Mouse (Mus musculus) hindbrain, embryonic 12.5 days (tissue): ENCODE results near the gene Hmga1b. TPM values are rescaled to one million over a fixed set of nuclear protein-coding genes. Genes with fewer than 3 reads are reported as not detected.
"Not testable (repeated sequence)": the region's sequence is repeated elsewhere in the genome, so short reads cannot be mapped to it uniquely, and the experiment has no call there.

ENCODE experiments used
- ATAC-seq: fragments of 200-750 bp; cut with Nextera tagmentation; 2 replicates; pipeline ENCODE4 v1.8.0; 2017; ENCODE audit warnings: moderate TSS enrichment; ENCODE audit not compliant: low FRiP score
- H3K27ac ChIP-seq: fragments of 300-500 bp; sonication (generic); 2 replicates; pipeline ENCODE4 v1.5.1; 2016; ENCODE audit warnings: mild to moderate bottlenecking
- H3K27me3 ChIP-seq: fragments of 300-500 bp; sonication (generic); 2 replicates; pipeline ENCODE4 v1.6.1; 2016; ENCODE audit warnings: mild to moderate bottlenecking
- H3K36me3 ChIP-seq: fragments of 300-500 bp; sonication (generic); 2 replicates; pipeline ENCODE4 v1.6.1; 2016; ENCODE audit warnings: mild to moderate bottlenecking
- H3K4me1 ChIP-seq: fragments of 300-500 bp; sonication (generic); 2 replicates; pipeline ENCODE4 v1.6.1; 2016
- H3K4me2 ChIP-seq: fragments of 300-500 bp; sonication (generic); replicated peaks from 2 replicates; pipeline ENCODE4 v1.6.1; 2016; ENCODE audit warnings: mild to moderate bottlenecking
- H3K4me3 ChIP-seq: fragments of 300-500 bp; sonication (generic); 2 replicates; pipeline ENCODE4 v1.5.1; 2016; ENCODE audit warnings: mild to moderate bottlenecking
- H3K9ac ChIP-seq: fragments of 300-500 bp; sonication (generic); 2 replicates; pipeline ENCODE4 v1.6.1; 2016; ENCODE audit warnings: mild to moderate bottlenecking, moderate library complexity
- H3K9me3 ChIP-seq: fragments of 300-500 bp; sonication (generic); replicated peaks from 2 replicates; pipeline ENCODE4 v1.6.1; 2016; ENCODE audit warnings: mild to moderate bottlenecking
- WGBS: fragments of 180-500 bp; shearing (Covaris S2); methylation state at CpG from one replicate; pipeline ENCODE4 v1.1.7; 2016; 5-methylcytosine and 5-hydroxymethylcytosine counted together
- polyA plus RNA-seq: library from polyadenylated mRNA; unstranded; fragments of >200 nt; fragmentation: Nextera tagmentation; extraction: Ambion mirVana; gene quantifications from 2 replicates; pipeline ENCODE4 v1.2.1, GENCODE M21; 2016

Hmga1b gene
- polyA plus RNA-seq, 1 experiment from 2014 or later, result 4.0 TPM

GRCm38 (mm10) chr11:120744121-120744701 is 18.4 kb upstream of the Hmga1b start:
- no peak for ATAC-seq
- no peak overlapping the region for H3K4me3 ChIP-seq
- no peaks in the 10 kb centered on the region for H3K4me1 ChIP-seq
- no peak overlapping the region for H3K9ac ChIP-seq
- WGBS, result 81% methylated on average over 7 of the region's 7 CpGs
- H3K27ac ChIP-seq, result no peak overlapping the region
- H3K36me3 ChIP-seq, result no peaks in the 10 kb centered on the region
- H3K27me3 ChIP-seq, result 0 out of 2 replicates have a peak, but pooled peaks cover 3% of the 10 kb centered on the region
- no peaks in the 10 kb centered on the region for H3K9me3 ChIP-seq
- no peak overlapping the region for H3K4me2 ChIP-seq

- 84% methylated on average over 4 of the region's 4 CpGs for WGBS
- Histone ChIP-seq H3K36me3 (no peaks in the 10 kb centered on the region), H3K9ac (no peak overlapping the region), H3K4me3 (no peak overlapping the region), H3K4me2 (no peak overlapping the region), H3K9me3 (no peaks in the 10 kb centered on the region), H3K27me3 (0 out of 2 replicates have a peak, but pooled peaks cover 3% of the 10 kb centered on the region), H3K4me1 (no peaks in the 10 kb centered on the region), H3K27ac (no peak overlapping the region)
- no peak for ATAC-seq
Measured at GRCm38 (mm10) chr11:120747974-120748373, 14.6 kb upstream of the Hmga1b start.

GRCm38 (mm10) chr11:120749430-120749829 is 13.2 kb upstream of the Hmga1b start:
- H3K27ac ChIP-seq, result no peak overlapping the region
- no peaks in the 10 kb centered on the region for H3K9me3 ChIP-seq
- no peak overlapping the region for H3K4me2 ChIP-seq
- no peaks in the 10 kb centered on the region for H3K4me1 ChIP-seq
- ATAC-seq, result no peak
- 0 out of 2 replicates have a peak, but pooled peaks cover 3% of the 10 kb centered on the region for H3K27me3 ChIP-seq
- 64% methylated on average over 8 of the region's 8 CpGs for WGBS
- H3K4me3 ChIP-seq, result no peak overlapping the region
- H3K9ac ChIP-seq, result no peak overlapping the region
- H3K36me3 ChIP-seq, result no peaks in the 10 kb centered on the region

GRCm38 (mm10) chr11:120751606-120752005 is 11.0 kb upstream of the Hmga1b start:
- Histone ChIP-seq H3K4me2 (no peak overlapping the region), H3K4me3 (no peak overlapping the region), H3K36me3 (no peaks in the 10 kb centered on the region), H3K27me3 (no peaks in the 10 kb centered on the region), H3K27ac (no peak overlapping the region), H3K9me3 (no peaks in the 10 kb centered on the region), H3K9ac (no peak overlapping the region), H3K4me1 (no peaks in the 10 kb centered on the region)
- ATAC-seq, result no peak
- 81% methylated on average over 4 of the region's 4 CpGs for WGBS

- no peak for ATAC-seq
- Histone ChIP-seq H3K9ac (no peak overlapping the region), H3K4me3 (no peak overlapping the region), H3K36me3 (no peaks in the 10 kb centered on the region), H3K27ac (no peak overlapping the region), H3K27me3 (peaks cover 17% of the 10 kb centered on the region), H3K4me2 (no peak overlapping the region), H3K4me1 (no peaks in the 10 kb centered on the region), H3K9me3 (peaks cover 21% of the 10 kb centered on the region)
- 91% methylated on average over 9 of the region's 9 CpGs for WGBS
Measured at GRCm38 (mm10) chr11:120760236-120760635, 2.4 kb upstream of the Hmga1b start.

GRCm38 (mm10) chr11:120761811-120762671 is 553 bp upstream of the Hmga1b start:
- ATAC-seq, result no peak
- peaks cover 17% of the 10 kb centered on the region for H3K27me3 ChIP-seq
- no peaks in the 10 kb centered on the region for H3K36me3 ChIP-seq
- H3K4me2 ChIP-seq, result no peak overlapping the region
- no peak overlapping the region for H3K4me3 ChIP-seq
- no peaks in the 10 kb centered on the region for H3K4me1 ChIP-seq
- H3K9me3 ChIP-seq, result peaks cover 19% of the 10 kb centered on the region
- WGBS, result 73% methylated on average over 14 of the region's 14 CpGs
- H3K27ac ChIP-seq, result no peak overlapping the region
- H3K9ac ChIP-seq, result 0 out of 2 replicates have a peak overlapping the region, but pooled peaks have one; percentile 23

GRCm38 (mm10) chr11:120763121-120763999 is 766 bp downstream of the Hmga1b start:
- ATAC-seq, result peak; percentile 52; the same call in 1 of the 2 replicates
- not testable (repeated sequence) for H3K27ac ChIP-seq, H3K4me3 ChIP-seq, H3K4me1 ChIP-seq, H3K36me3 ChIP-seq, H3K9ac ChIP-seq, H3K4me2 ChIP-seq
- H3K27me3 ChIP-seq, result peaks cover 17% of the 10 kb centered on the region
- 3% methylated on average over 9 of the region's 23 CpGs for WGBS
- peaks cover 10% of the 10 kb centered on the region for H3K9me3 ChIP-seq

- peaks cover 11% of the 10 kb centered on the region for H3K27me3 ChIP-seq
- WGBS, result 71% methylated on average over 4 of the region's 7 CpGs
- H3K9me3 ChIP-seq, H3K9ac ChIP-seq, ATAC-seq, H3K4me2 ChIP-seq, H3K4me3 ChIP-seq, H3K27ac ChIP-seq, H3K36me3 ChIP-seq, H3K4me1 ChIP-seq: not testable (repeated sequence)
Measured at GRCm38 (mm10) chr11:120767023-120767422, 4.4 kb downstream of the Hmga1b start.

GRCm38 (mm10) chr11:120768206-120768605 is 5.6 kb downstream of the Hmga1b start:
- Histone ChIP-seq H3K4me2 (no peak overlapping the region), H3K27me3 (peaks cover 4% of the 10 kb centered on the region), H3K36me3 (no peaks in the 10 kb centered on the region), H3K9ac (no peak overlapping the region), H3K9me3 (no peaks in the 10 kb centered on the region), H3K27ac (no peak overlapping the region), H3K4me1 (no peaks in the 10 kb centered on the region), H3K4me3 (no peak overlapping the region)
- 80% methylated on average over 1 of the region's 1 CpGs for WGBS
- ATAC-seq, result no peak

GRCm38 (mm10) chr11:120772749-120773148 is 10.2 kb downstream of the Hmga1b start:
- WGBS, result 79% methylated on average over 3 of the region's 3 CpGs
- Histone ChIP-seq H3K9ac (no peak overlapping the region), H3K9me3 (no peaks in the 10 kb centered on the region), H3K27ac (no peak overlapping the region), H3K36me3 (no peaks in the 10 kb centered on the region), H3K4me2 (no peak overlapping the region), H3K4me3 (no peak overlapping the region), H3K27me3 (no peaks in the 10 kb centered on the region), H3K4me1 (peaks cover 10% of the 10 kb centered on the region)
- ATAC-seq, result no peak

GRCm38 (mm10) chr11:120773463-120774190 is 11.0 kb downstream of the Hmga1b start:
- Histone ChIP-seq H3K9me3 (no peaks in the 10 kb centered on the region), H3K4me2 (no peak overlapping the region), H3K27me3 (no peaks in the 10 kb centered on the region), H3K36me3 (no peaks in the 10 kb centered on the region), H3K9ac (no peak overlapping the region), H3K27ac (no peak overlapping the region), H3K4me1 (peaks cover 10% of the 10 kb centered on the region), H3K4me3 (no peak overlapping the region)
- no peak for ATAC-seq
- 86% methylated on average over 7 of the region's 7 CpGs for WGBS
